Mouse (Mus musculus): ENCODE results near the gene Ces1e. TPM values are rescaled to one million over a fixed set of nuclear protein-coding genes. Genes with fewer than 3 reads are reported as not detected.
"Not testable (repeated sequence)": the region's sequence is repeated elsewhere in the genome, so short reads cannot be mapped to it uniquely, and the experiment has no call there.

Ces1e gene
- polyA plus RNA-seq, 1 experiment from 2014 or later = not detected

DNA sequence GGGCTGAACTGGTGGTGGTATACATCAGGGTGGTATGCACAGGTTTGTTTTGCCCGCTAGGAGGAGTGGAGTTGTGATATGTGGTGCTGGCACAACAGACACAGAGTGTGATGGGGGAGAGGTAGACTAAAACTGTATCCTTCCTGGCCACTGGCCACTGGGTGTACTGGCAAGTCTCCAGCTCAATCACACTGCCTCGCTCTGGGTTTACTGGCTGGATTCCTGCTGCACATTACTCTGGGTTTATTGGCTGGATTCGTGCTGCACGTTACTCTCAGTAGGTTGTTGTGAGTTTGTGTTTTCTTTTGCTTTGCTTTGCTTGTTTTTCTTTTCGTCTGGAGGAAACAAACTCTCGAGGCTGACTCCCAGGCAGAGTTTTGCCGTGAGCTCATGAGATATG lies 30.3 kb downstream of the Ces1e start:
- H3K4me1 ChIP-seq (replicated peaks; ENCODE audit: control insufficient read depth, insufficient read depth, low read length); ATAC-seq (replicated peaks; ENCODE audit: low FRiP score); H3K27ac ChIP-seq (ENCODE audit: low read depth, low read length); H3K9ac ChIP-seq (ENCODE audit: low read depth, low read length); H3K36me3 ChIP-seq (ENCODE audit: control insufficient read depth, insufficient read depth, low read length); DNase-seq (ENCODE audit: low spot score); H3K9me3 ChIP-seq (ENCODE audit: control insufficient read depth, low read length); H3K4me2 ChIP-seq; H3K27me3 ChIP-seq (replicated peaks; ENCODE audit: control insufficient read depth, insufficient read depth, low read length); H3K4me3 ChIP-seq (ENCODE audit: low read depth, low read length): not testable (repeated sequence)
- 73% methylated on average over 7 of the region's 7 CpGs for WGBS

DNA sequence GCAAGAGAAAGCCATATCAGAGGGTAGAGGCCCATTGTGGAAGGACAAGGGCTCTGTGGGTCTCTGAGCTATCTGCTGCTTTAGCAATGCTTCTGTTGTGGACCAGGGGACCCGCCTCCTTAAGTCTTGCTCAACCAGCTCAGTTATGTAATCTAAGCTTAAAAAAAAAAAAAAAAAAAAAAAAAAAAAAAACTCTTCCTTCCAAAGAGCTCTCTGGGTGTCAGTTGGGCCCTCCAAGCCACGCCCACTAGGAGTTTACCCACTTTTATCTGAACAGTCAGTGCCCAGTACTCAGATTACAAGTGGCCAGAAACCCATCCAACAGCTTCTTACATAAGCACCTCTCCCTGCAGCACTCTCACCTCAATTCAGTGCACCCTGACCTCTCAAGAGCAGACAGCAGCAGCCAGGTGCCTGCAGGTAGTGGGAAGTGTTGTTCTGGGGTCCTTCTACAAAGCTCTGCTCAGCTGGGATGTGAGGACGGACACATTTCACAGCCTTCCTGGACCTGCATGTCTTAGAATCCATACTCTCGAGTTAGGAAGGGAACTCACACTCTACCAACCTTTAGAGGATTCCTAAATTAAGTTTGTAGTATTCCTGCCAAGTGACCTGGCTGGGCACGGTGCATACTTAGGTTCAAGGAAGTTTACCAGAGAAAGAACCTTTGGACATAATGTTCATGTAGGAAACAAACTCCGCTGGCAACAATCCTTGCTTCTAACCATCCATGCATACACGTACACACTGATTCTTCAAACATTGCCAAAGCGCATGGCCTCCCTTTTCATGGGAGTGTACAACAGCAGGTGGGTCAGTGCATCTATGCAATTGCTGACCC lies 31.5 kb downstream of the Ces1e start, which contains the start of gene Ces1d:
TSS of gene Ces1d (minus strand) at position 154 of the 841 bp plus-strand sequence.
- no peaks in the 10 kb centered on the region for H3K36me3 ChIP-seq (ENCODE audit: control insufficient read depth, insufficient read depth, low read length)
- ATAC-seq (replicated peaks; ENCODE audit: low FRiP score) (no peak), DNase-seq (ENCODE audit: low spot score) (no peak)
- H3K27me3 ChIP-seq (replicated peaks; ENCODE audit: control insufficient read depth, insufficient read depth, low read length) = no peaks in the 10 kb centered on the region
- H3K9ac ChIP-seq (ENCODE audit: low read depth, low read length) = no peak within 1 kb of the TSS
- 70% methylated on average over 8 of the region's 8 CpGs for WGBS
- no peak within 1 kb of the TSS for H3K4me3 ChIP-seq (ENCODE audit: low read depth, low read length)
- H3K4me2 ChIP-seq = no peak within 1 kb of the TSS
- H3K27ac ChIP-seq (ENCODE audit: low read depth, low read length) = no peak within 1 kb of the TSS
- H3K9me3 ChIP-seq (ENCODE audit: control insufficient read depth, low read length) = no peaks in the 10 kb centered on the region
- H3K4me1 ChIP-seq (replicated peaks; ENCODE audit: control insufficient read depth, insufficient read depth, low read length) = no peaks in the 10 kb centered on the region

DNA sequence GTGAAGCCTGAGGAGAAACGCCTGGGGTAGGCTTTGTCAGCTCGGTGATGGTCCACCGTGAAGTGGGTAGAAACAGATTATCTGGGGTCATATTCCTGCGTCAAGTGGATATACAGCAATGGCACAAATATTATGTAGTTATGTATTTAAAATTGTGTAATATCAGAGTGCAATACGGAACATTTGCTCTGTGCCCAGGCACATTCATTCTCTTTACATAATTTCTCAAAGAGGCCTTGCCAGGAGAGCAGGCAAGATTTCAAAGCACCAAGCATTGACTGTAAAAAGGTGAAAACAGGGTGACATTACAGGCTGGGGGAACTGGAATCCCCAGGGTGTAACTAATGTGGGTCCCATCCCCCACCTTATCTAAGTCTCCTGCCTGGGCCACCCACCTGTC lies 33.0 kb downstream of the Ces1e start:
- H3K27me3 ChIP-seq (replicated peaks; ENCODE audit: control insufficient read depth, insufficient read depth, low read length) = no peaks in the 10 kb centered on the region
- H3K27ac ChIP-seq (ENCODE audit: low read depth, low read length) = no peak overlapping the region
- DNase-seq (ENCODE audit: low spot score) (no peak), ATAC-seq (replicated peaks; ENCODE audit: low FRiP score) (no peak)
- WGBS = 84% methylated on average over 5 of the region's 5 CpGs
- H3K9me3 ChIP-seq (ENCODE audit: control insufficient read depth, low read length) = no peaks in the 10 kb centered on the region
- no peak overlapping the region for H3K4me3 ChIP-seq (ENCODE audit: low read depth, low read length)
- no peak overlapping the region for H3K4me2 ChIP-seq
- H3K4me1 ChIP-seq (replicated peaks; ENCODE audit: control insufficient read depth, insufficient read depth, low read length) = no peaks in the 10 kb centered on the region
- H3K9ac ChIP-seq (ENCODE audit: low read depth, low read length) = no peak overlapping the region
- H3K36me3 ChIP-seq (ENCODE audit: control insufficient read depth, insufficient read depth, low read length) = no peaks in the 10 kb centered on the region

DNA sequence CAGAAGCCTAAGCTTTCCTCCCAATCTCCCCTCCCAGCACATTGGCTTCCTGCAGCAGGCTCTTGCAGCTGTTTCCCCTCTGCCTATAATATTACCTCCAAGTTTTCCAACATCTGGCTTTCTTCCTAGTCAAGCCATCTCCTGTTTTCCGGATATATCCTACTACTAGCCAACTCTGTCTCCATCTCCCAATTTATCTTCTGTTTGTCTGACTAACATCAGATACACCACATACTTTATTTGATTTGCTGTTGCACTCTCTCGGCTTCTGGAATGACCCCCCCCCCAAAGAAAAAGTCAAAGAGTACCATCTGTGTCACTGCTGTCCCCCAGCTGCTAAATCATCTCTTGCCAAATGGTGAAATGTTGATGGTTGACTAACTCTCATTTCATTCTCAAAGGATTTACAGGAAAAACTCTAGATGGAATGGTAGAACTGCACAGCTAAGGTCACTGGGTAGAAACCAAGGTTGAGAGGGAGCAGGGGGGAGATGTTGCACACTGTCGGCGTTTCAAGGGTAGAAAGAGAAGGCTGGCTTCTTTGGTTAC lies 48.8 kb downstream of the Ces1e start:
- no peak overlapping the region for H3K9ac ChIP-seq (ENCODE audit: low read depth, low read length)
- 68% methylated on average over 4 of the region's 4 CpGs for WGBS
- H3K27ac ChIP-seq (ENCODE audit: low read depth, low read length) = no peak overlapping the region
- H3K9me3 ChIP-seq (ENCODE audit: control insufficient read depth, low read length) = no peaks in the 10 kb centered on the region
- no peak for ATAC-seq (replicated peaks; ENCODE audit: low FRiP score)
- no peaks in the 10 kb centered on the region for H3K4me1 ChIP-seq (replicated peaks; ENCODE audit: control insufficient read depth, insufficient read depth, low read length)
- H3K36me3 ChIP-seq (ENCODE audit: control insufficient read depth, insufficient read depth, low read length) = no peaks in the 10 kb centered on the region
- no peak for DNase-seq (ENCODE audit: low spot score)
- H3K4me3 ChIP-seq (ENCODE audit: low read depth, low read length) = no peak overlapping the region
- no peak overlapping the region for H3K4me2 ChIP-seq
- H3K27me3 ChIP-seq (replicated peaks; ENCODE audit: control insufficient read depth, insufficient read depth, low read length) = no peaks in the 10 kb centered on the region

DNA sequence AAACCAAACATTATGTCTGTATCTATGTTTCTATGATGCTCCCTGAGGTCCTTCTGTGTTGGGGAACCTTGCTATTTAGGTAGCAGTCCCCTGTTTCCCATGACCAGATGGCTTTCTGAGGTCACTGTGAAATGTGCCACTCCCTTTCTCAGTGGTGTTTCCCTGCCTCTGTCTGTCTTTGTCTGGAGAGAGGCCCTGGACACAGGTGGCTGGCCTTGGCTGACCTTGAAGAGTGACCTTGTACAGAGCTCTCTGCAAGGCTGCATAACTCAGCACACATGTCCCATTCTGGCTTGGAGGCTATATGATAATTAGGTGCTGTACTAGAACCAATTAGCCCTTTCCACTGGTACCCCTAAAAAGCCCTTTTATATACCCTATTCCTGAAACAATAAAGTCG lies 52.8 kb downstream of the Ces1e start:
- Histone ChIP-seq H3K9me3 (ENCODE audit: control insufficient read depth, low read length) (no peaks in the 10 kb centered on the region), H3K36me3 (ENCODE audit: control insufficient read depth, insufficient read depth, low read length) (no peaks in the 10 kb centered on the region), H3K27me3 (replicated peaks; ENCODE audit: control insufficient read depth, insufficient read depth, low read length) (no peaks in the 10 kb centered on the region), H3K9ac (ENCODE audit: low read depth, low read length) (no peak overlapping the region), H3K4me3 (ENCODE audit: low read depth, low read length) (no peak overlapping the region), H3K4me1 (replicated peaks; ENCODE audit: control insufficient read depth, insufficient read depth, low read length) (no peaks in the 10 kb centered on the region), H3K27ac (ENCODE audit: low read depth, low read length) (no peak overlapping the region), H3K4me2 (no peak overlapping the region)
- DNase-seq (ENCODE audit: low spot score) = no peak
- 62% methylated on average over 1 of the region's 1 CpGs for WGBS
- ATAC-seq (replicated peaks; ENCODE audit: low FRiP score) = no peak

DNA sequence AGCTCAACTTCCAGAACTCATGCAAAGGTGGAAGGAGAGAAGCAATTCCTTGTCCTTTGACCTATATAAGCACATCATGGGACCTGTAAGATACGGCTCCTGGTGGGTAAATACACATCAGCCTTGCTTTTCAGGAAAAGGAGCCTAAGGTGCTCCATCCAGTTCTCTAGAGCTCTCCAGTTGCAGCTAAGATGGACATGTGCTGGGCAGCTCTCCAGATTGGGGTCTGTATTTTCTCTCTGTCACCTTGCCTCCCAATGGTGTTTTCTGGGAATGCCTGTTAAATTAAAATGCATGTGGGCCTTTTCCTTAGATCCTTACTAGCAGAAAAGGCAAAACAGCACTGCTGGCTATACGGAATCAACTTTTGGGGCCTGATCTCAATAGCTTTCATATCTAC lies 54.9 kb downstream of the Ces1e start:
- H3K9me3 ChIP-seq (ENCODE audit: control insufficient read depth, low read length) = no peaks in the 10 kb centered on the region
- no peaks in the 10 kb centered on the region for H3K4me1 ChIP-seq (replicated peaks; ENCODE audit: control insufficient read depth, insufficient read depth, low read length)
- 81% methylated on average over 2 of the region's 2 CpGs for WGBS
- H3K4me2 ChIP-seq = no peak overlapping the region
- H3K36me3 ChIP-seq (ENCODE audit: control insufficient read depth, insufficient read depth, low read length) = no peaks in the 10 kb centered on the region
- no peak overlapping the region for H3K27ac ChIP-seq (ENCODE audit: low read depth, low read length)
- H3K9ac ChIP-seq (ENCODE audit: low read depth, low read length) = no peak overlapping the region
- no peak for ATAC-seq (replicated peaks; ENCODE audit: low FRiP score)
- no peak for DNase-seq (ENCODE audit: low spot score)
- no peak overlapping the region for H3K4me3 ChIP-seq (ENCODE audit: low read depth, low read length)
- H3K27me3 ChIP-seq (replicated peaks; ENCODE audit: control insufficient read depth, insufficient read depth, low read length) = no peaks in the 10 kb centered on the region

DNA sequence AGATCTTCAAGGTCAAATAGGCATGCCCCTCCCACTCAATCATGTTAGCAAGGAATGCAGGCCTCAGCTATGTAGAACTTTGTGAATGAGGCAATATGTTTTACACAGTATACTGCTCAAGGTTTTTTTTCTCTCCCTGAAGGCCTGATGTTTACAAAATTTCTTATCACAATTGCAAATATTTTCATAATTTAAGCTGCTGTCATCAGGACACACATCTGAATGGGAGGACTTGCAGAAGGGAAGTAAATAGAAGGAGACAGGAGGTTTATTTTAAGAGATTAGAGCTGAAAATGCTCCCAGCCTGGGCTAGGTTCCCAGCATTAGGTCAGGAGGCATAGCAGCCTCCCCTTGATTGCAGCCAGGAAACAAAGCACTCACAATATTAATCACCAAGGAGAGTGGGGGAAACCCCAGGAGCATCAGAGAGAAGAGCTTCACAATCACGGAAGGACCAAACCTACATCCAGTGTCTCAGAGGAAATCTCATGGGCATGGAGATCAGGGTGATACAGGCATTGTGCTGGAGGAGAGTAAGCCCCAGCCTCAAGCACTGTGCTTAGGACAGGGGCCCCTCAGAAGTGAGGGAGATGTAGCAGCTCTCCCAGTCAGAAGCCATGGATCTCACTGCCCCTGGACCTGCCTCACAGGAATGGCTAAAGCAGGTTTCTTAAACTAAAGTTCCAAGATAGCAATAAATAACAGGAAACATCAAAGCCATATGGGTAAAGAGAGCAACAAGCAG lies 57.4 kb downstream of the Ces1e start:
- H3K27ac ChIP-seq (ENCODE audit: low read depth, low read length) = no peak overlapping the region
- H3K4me3 ChIP-seq (ENCODE audit: low read depth, low read length) = no peak overlapping the region
- WGBS = 52% methylated on average over 1 of the region's 1 CpGs
- no peak overlapping the region for H3K4me2 ChIP-seq
- no peaks in the 10 kb centered on the region for H3K4me1 ChIP-seq (replicated peaks; ENCODE audit: control insufficient read depth, insufficient read depth, low read length)
- no peak overlapping the region for H3K9ac ChIP-seq (ENCODE audit: low read depth, low read length)
- H3K36me3 ChIP-seq (ENCODE audit: control insufficient read depth, insufficient read depth, low read length) = no peaks in the 10 kb centered on the region
- DNase-seq (ENCODE audit: low spot score) (no peak), ATAC-seq (replicated peaks; ENCODE audit: low FRiP score) (no peak)
- H3K27me3 ChIP-seq (replicated peaks; ENCODE audit: control insufficient read depth, insufficient read depth, low read length) = no peaks in the 10 kb centered on the region
- no peaks in the 10 kb centered on the region for H3K9me3 ChIP-seq (ENCODE audit: control insufficient read depth, low read length)

DNA sequence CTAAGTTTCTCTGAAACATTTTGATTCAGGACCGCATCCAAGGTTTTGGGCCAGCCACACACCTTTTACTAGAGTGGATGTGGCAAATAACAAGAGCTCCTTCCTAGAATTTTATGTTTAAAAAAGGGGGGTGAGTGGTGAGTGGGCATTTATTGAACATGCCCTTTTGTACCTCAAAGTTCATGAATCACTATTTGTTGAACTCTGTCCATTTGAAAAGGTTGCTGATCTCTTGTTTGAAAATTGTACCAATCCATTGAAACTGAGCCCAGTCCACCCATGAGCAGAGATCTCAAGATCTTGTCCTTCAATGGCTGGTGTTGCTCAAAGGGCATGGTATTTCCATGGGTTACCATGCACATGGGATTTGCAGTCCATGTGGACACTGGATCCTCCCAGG lies 66.1 kb downstream of the Ces1e start:
- WGBS = 79% methylated on average over 1 of the region's 1 CpGs

More for the DNA sequence above, 66.1 kb downstream of the Ces1e start:
- H3K9ac ChIP-seq (ENCODE audit: low read depth, low read length) = no peak overlapping the region
- no peaks in the 10 kb centered on the region for H3K9me3 ChIP-seq (ENCODE audit: control insufficient read depth, low read length)
- DNase-seq (ENCODE audit: low spot score) = no peak
- no peaks in the 10 kb centered on the region for H3K27me3 ChIP-seq (replicated peaks; ENCODE audit: control insufficient read depth, insufficient read depth, low read length)
- H3K4me2 ChIP-seq = no peak overlapping the region
- H3K4me1 ChIP-seq (replicated peaks; ENCODE audit: control insufficient read depth, insufficient read depth, low read length) = no peaks in the 10 kb centered on the region
- no peak for ATAC-seq (replicated peaks; ENCODE audit: low FRiP score)
- no peaks in the 10 kb centered on the region for H3K36me3 ChIP-seq (ENCODE audit: control insufficient read depth, insufficient read depth, low read length)
- no peak overlapping the region for H3K27ac ChIP-seq (ENCODE audit: low read depth, low read length)
- H3K4me3 ChIP-seq (ENCODE audit: low read depth, low read length) = no peak overlapping the region
